Mouse (Mus musculus): ENCODE data around the gene Dglucy.

Gene Dglucy

GRCm38 (mm10) chr12:100883168-100883567, 104.3 kb downstream of the Dglucy start:
- DNase-seq (ENCODE audit: low spot score) = no peak

GRCm38 (mm10) chr12:100885585-100885984, 106.7 kb downstream of the Dglucy start:
- DNase-seq (ENCODE audit: low spot score) = no peak

- no peak for DNase-seq (ENCODE audit: low spot score)
Observed at GRCm38 (mm10) chr12:100886877-100887276, 108.0 kb downstream of the Dglucy start.

- no peak for DNase-seq (ENCODE audit: low spot score)
Observed at GRCm38 (mm10) chr12:100887801-100888258, 109.0 kb downstream of the Dglucy start.

- DNase-seq (ENCODE audit: low spot score) = no peak
Observed at GRCm38 (mm10) chr12:100890548-100890947, 111.7 kb downstream of the Dglucy start.

- no peak for DNase-seq (ENCODE audit: low spot score)
Observed at GRCm38 (mm10) chr12:100895504-100895903, 116.6 kb downstream of the Dglucy start.

GRCm38 (mm10) chr12:100896661-100897060, 117.8 kb downstream of the Dglucy start:
- peak; percentile 4 for DNase-seq (ENCODE audit: low spot score)

- no peak for DNase-seq (ENCODE audit: low spot score)
Observed at GRCm38 (mm10) chr12:100897736-100898650, 119.1 kb downstream of the Dglucy start.

- no peak for DNase-seq (ENCODE audit: low spot score)
Observed at GRCm38 (mm10) chr12:100899111-100899640, 120.3 kb downstream of the Dglucy start.

- DNase-seq (ENCODE audit: low spot score) = no peak
Observed at GRCm38 (mm10) chr12:100900901-100901300, 122.0 kb downstream of the Dglucy start.

- no peak for DNase-seq (ENCODE audit: low spot score)
Observed at GRCm38 (mm10) chr12:100901386-100901785, 122.5 kb downstream of the Dglucy start.

- no peak for DNase-seq (ENCODE audit: low spot score)
Observed at GRCm38 (mm10) chr12:100903761-100904160, 124.9 kb downstream of the Dglucy start.

- DNase-seq (ENCODE audit: low spot score) = no peak
Observed at GRCm38 (mm10) chr12:100906861-100907260, 128.0 kb downstream of the Dglucy start.

GRCm38 (mm10) chr12:100907598-100908297, 128.9 kb downstream of the Dglucy start, which contains the start of gene Gpr68:
Gene Gpr68, minus strand, starts transcription at chr12:100908198.
- DNase-seq (ENCODE audit: low spot score) = no peak

GRCm38 (mm10) chr12:100908298-100909034, 129.6 kb downstream of the Dglucy start:
- no peak for DNase-seq (ENCODE audit: low spot score)

- no peak for DNase-seq (ENCODE audit: low spot score)
Observed at GRCm38 (mm10) chr12:100909765-100910164, 130.9 kb downstream of the Dglucy start.

GRCm38 (mm10) chr12:100910731-100911130, 131.9 kb downstream of the Dglucy start:
- no peak for DNase-seq (ENCODE audit: low spot score)

GRCm38 (mm10) chr12:100924646-100925339, 145.9 kb downstream of the Dglucy start:
- peak; percentile 7 for DNase-seq (ENCODE audit: low spot score)

GRCm38 (mm10) chr12:100925644-100926619, 147.1 kb downstream of the Dglucy start:
- DNase-seq (ENCODE audit: low spot score) = peak; percentile 83

- DNase-seq (ENCODE audit: low spot score) = no peak
Observed at GRCm38 (mm10) chr12:100928286-100928685, 149.4 kb downstream of the Dglucy start.

Data from adipocyte (in vitro differentiated cells).